Mouse (Mus musculus) CD4-positive helper T cell, adult 2 months (primary cell): Measurements from ENCODE around the gene Hpse2.
"Not testable (repeated sequence)": the region's sequence is repeated elsewhere in the genome, so short reads cannot be mapped to it uniquely, and the experiment has no call there.

ENCODE experiments used
- DNase-seq: peaks from one replicate; pipeline ENCODE4 v3.0.0-alpha.2; 2012; ENCODE audit warnings: low read depth, missing footprints, low spot score

Hpse2 gene

DNA sequence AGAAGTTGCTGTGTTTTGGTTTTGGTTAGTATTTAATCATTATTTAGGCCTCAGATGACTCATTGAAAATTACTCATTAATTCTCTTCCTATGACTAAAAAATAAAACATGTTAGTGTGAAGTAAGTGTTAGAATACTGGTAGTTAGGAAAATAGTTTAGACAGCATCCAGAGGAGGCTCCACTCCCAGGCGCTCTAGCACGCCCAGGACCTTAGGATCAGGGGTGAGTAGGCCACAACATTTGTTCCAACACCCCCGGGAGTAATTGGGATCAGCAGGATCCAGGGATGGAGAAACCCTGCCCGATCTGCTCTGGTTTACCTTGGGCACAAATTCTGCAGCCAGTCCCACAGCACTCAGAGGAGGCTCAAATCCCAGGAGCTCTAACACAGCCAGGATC is 532.5 kb downstream of the Hpse2 start:
- DNase-seq = no peak

DNA sequence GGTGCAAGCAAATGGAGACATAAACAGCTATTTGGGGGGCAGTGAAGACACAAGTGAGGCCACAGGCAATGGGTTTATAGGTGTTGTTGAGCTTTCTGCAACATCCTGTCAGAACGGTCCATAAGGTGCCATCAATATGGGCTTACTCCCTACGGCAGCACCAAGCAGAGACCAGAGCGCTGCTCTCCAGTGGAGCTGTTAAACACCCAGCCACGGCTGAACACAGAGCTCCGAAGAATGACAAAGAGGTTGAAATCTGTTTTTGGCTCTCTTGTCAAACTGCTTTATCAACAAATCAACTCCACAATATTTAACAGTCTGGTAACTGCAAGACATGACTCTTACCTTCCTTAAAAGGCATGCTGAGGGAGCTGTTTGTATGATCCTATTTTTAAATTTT is 537.7 kb downstream of the Hpse2 start:
- no peak for DNase-seq

DNA sequence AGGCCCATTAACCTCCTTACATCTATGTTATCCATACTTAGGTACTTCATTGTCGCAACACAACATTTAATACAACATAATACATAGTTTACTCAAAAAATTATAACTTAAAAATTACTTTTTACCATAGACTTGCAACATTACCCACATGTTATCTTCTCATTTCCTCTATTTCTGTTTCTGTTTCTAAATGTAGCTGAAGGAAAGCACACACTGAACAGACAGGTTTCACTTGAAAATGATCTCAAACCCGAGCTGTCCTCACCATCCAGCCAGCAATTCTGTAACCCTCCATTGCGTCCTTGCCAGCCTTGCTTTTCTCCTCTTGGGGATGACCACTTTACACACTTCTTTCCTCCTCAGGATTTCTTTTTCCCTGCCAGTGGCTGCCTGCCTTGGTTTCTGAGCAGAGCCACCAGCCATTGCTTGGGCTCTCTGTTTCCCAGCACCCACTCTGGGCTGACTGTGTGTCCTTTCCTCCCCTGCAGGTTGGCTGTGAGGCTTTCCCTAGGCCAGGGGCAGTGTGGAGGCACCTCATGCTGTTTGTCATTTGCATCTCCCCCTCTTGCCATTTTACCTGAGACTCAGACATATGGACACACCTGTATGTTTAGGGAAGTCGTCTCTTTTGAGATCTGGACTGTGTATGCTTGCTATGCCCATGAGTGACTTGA is 548.4 kb downstream of the Hpse2 start:
- DNase-seq = no peak

DNA sequence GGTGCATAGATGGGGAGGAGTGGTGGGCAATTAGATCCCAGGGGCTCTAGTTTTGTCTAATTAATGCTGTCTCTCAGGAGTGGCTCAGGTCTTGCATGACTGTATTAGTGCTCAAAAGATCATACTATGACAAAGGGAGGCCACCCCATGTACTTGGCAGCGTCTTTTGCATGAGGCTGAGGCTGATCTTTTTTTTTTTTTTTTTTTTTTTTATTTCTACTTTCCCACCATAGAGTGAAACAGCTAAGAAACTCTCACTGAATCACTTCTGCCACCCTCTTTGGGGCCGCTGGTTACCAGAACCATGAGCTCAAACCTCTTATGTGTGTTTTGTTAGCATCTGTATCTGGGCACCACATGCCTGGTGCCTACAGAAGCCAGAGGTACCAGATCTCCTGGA is 549.0 kb downstream of the Hpse2 start:
- no peak for DNase-seq

DNA sequence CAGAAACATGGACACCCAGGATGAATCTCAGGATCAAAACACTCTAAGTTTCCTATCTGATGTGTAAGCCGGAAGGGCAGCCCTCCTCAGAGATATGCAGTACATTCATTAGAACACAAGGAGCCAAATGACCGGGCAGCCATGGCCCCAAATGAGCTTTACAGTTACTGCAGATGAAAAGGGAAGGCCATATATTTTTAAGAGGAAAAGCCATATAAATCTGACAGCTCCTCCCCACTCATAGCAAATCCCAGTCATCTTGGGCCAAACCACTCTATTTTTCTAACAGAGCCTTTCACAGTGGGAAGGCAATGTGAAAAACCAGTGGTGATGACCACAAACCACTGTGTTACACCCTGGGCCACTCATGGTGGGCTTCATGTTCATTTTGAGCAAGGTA is 549.9 kb downstream of the Hpse2 start:
- no peak for DNase-seq

DNA sequence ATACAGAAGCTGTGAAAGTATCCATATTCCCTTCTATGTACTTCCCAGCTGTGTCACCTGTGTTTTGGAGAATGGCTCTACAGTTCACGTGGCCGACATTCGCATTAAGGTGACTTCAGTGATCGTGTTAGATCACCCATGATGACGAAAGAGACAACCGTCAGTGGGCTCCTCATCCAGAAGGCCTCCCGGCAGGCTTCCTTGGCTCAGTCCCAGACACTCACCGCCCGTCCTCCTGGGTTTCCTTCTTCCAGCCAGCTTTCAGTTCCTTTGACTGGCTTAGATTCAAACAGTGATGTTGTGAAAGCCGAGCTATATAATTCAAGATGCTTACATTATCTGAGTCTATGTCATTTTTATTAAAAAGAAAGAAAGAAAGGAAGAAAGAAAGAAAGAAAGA is 550.6 kb downstream of the Hpse2 start:
- DNase-seq = no peak

DNA sequence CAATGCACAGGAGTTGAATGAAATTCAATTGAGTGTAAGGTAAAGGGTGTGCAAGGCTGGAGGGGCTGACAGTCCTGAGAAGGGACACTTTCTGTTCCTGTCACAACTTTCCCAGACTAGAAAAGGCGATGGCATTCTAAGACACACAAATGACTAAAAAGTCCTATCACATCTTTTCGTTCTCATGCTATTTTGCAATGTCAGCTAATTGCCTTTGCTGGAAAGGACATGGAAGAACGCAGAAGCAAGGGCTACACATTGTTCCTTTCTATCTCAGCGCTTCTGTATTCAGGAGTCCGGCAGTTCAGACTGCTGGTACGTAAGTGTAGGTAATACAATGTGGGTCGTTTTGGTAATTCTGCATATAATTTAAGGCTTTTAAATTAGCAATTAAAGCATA is 555.0 kb downstream of the Hpse2 start:
- no peak for DNase-seq

DNA sequence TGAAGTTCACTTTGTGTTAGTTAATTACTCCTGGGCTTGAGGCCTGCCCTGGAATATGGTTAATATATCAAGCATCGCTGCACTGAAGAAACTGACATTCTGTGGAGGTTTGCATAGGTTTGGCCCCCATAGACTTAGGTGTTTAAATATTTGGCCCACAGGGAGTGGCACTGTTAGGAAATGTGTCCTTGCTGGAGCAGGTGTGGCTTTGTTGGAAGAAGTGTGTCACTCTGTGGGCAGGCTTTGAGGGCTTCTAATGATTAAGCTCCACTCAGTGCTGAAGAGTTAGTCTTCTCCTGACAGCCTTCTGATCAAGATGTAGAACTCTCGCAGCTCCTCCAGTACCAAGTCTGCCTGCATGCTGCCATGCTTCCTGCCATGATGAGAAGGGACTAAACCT is 555.9 kb downstream of the Hpse2 start:
- no peak for DNase-seq

DNA sequence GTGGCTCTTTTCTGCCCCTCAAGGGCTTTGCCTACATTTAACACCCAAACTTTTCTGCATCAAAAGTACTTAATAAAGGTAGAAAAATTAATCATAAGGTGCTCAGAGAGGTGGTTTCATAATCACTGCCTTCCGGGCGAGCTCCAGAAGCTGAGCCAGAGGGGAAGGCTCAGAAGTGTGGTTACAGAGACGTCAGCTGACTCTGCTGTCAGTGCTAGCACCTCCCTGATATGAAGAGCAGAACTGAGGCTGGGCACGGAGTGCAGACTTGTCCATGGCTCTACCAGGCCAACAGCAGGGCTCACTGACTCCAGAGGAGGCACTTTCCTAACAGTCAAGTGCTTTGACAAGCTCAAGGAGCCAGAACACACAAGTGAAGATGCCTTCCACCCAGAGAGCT is 559.0 kb downstream of the Hpse2 start:
- DNase-seq = no peak

DNA sequence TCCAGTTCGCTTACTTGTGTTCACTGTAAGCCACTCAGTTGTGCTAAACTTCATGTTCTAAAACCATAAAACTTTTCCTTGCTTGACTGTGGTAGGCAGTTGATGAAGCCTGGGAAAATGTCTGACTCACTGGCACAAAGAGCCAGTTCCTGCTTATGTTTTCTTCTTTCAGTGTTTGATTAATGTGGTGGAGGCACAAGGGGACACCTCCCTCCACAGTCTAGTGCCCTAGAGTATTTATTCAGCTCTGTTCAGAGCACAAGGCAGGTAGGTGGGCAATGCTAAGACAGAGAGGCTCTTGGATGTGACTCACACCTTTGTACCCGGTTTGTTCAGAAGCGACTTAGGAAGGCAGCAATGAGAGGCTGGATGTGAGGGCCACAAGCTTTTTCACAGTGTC is 560.3 kb downstream of the Hpse2 start:
- no peak for DNase-seq

DNA sequence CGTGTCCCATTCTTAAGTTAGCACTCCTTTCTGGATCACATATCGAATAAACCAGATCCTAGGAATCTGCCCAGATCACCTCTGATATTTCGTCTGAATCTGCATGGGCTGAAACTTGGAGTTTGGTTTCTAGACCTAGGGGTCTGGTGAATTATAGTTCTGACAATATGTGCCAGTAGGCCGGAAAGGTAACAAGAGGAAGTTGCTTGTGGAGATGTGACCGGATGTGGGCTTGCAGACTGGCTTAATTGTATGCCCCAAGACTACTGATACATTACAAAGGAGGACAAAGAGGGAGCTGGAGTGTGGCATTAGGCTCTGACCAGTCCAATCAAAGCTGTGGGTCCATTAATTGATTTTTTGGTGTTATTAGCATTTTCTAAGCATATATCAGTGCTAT is 568.0 kb downstream of the Hpse2 start:
- no peak for DNase-seq

DNA sequence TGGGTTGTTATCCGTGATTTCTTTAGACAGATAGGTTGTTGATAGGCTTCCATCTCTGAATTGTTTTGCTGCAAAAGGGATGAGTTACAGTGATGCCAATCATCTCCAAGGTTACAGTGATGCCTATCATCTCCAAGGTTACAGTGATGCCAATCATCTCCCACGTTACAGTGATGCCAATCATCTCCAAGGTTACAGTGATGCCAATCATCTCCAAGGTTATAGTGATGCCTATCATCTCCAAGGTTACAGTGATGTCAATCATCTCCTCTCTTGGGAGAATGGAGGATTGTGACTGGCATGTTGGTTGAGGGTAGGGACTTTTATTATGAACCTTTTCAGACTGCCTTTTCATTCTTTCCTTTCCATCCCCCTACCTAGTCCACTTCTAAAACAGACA is 570.4 kb downstream of the Hpse2 start:
- DNase-seq = no peak

DNA sequence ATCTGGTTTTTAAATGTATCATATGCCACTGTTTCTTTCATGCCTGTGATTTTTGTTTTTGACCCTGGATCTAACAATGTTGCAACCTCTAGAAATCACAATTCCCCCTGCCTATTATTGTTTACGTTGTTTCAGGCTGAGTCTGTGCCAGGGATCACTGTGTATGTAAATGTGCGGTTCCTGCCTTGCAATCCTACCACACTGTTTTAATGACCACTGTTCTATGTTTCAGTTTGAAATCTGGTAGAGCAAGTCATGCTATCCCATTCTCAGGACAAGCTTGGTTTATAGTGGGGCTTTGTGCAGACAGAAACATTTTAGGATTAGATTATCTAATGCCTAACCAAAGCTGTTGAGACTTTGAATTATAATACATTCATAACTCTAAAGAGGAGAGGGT is 571.9 kb downstream of the Hpse2 start:
- DNase-seq = no peak

DNA sequence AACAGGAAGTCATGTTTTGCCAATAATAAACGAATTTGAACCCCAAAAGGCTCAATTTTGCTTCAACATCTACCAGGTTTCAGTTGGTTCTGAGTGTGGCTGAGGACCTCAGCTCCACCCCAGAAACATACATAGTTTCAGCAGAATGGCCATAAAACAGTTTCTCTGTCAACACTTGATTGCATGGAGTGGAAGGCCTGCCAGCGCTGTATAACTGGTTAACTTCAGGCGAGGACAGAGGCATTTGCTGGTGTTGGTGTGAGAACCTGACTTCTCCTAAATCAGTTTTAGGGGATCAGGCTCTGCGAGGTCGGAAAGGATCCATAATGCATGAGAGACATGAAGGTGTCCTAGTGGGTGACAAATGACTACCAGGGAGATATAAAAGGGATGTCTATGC is 578.0 kb downstream of the Hpse2 start:
- no peak for DNase-seq

DNA sequence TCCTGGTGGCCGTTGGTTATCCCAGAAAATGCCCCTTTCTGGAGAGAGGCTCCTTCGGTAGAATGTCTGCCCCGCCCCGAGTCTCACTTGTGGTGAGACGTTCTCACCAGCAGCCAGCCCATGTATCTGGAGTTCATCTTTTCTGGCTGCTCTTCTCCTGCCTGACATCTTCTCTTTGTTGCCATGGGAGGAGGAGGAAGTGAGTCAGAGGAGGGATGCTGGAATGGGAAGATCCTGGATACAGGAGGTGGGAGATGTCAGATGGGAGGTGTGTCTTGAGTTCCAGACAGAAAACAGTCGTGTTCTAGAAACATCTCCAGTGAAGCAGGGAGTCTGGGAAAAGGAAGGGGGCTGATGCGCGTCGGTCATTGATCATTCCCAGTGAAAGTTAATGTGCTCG is 578.7 kb downstream of the Hpse2 start:
- no peak for DNase-seq

DNA sequence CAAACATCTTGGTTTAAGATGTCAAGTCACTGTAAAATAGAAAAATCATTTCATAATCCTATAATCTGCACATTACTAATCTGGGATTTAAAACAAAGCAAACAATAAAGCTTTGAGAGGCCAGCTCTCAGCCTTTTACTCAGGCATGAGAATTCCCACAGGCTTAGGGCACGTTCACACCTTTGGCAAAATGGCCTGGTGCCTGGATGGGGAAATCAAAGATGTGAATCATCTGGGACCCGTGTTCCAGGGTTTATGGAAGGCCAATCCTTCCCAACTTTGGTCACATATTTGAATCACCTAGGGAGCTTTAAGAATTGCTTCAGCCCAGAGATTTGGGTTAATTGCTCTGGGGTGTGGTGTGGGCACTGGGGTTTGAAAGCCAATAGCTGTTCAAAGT is 590.3 kb downstream of the Hpse2 start:
- DNase-seq = no peak

DNA sequence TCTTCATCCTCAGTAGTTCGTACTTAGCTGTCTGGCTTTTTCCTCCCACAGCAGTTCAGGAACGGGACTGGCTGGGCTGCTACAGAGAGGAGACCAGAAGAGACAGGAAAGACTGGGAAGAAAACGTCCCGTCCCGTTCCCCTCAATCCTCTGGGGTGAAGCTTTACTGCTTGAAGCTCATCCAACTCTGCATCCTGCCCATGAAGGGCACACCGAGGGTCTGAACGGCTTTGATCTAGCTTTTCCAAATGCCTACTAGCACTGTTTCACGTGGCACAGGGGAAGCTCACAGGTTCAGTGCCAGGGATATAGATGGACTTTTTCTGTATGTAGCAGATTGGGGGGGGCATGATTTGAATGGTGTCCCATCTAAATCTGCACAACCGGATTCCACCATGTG is 592.4 kb downstream of the Hpse2 start:
- no peak for DNase-seq

DNA sequence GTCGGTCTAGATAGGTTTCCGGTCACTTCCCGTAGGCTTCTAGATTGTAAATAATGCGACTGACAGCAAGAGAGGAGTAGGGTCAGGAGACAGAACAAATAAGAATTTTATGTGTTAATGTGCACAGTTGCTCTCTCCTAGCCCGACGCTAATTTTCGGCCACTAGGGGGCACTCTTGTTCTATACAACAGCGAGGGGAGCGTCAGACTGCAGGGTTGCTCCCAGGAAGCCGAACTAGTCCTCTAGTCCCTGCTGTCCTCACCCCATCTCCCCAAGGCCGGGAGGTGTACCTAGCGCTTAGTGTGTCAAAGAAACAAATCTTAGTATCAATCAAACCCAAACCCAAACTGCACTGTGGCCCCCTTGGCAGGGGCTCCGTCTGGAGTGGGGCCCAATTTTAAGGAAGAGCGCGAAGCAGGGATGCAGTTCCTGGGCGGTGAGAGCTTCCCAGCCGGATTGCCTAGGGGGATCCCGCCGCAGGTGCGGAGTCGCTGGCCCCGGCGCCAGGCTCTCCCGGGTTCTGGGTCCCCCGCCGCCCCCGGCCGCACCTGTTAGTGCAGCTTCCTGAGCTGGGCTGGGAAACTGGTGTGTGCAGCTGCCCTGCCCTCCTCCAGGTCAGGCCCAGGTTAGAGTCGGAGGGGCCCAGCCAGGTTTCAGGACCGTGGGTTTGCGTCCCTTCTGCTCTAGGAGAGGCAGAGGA is 593.1 kb downstream of the Hpse2 start:
- peak; percentile 74 for DNase-seq

DNA sequence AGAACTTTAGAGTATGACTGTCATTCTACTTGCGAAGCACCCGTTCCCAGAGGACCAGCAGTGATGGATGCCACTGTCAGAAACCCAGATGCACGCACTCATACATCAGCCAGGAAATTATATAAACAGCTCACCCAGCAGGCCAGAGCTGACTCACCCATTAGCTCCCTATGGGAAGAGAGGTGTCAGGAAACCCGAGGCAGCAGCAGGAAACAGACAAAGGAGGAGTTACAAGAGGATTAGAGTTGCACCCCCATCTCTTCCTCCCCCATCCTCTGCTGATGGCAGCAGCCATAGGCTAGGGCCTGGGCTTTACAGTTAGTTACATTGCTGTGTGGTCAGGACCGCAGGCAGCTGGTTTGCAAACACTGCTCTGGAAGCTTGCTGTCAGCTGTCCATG is 599.8 kb downstream of the Hpse2 start:
- DNase-seq = no peak

DNA sequence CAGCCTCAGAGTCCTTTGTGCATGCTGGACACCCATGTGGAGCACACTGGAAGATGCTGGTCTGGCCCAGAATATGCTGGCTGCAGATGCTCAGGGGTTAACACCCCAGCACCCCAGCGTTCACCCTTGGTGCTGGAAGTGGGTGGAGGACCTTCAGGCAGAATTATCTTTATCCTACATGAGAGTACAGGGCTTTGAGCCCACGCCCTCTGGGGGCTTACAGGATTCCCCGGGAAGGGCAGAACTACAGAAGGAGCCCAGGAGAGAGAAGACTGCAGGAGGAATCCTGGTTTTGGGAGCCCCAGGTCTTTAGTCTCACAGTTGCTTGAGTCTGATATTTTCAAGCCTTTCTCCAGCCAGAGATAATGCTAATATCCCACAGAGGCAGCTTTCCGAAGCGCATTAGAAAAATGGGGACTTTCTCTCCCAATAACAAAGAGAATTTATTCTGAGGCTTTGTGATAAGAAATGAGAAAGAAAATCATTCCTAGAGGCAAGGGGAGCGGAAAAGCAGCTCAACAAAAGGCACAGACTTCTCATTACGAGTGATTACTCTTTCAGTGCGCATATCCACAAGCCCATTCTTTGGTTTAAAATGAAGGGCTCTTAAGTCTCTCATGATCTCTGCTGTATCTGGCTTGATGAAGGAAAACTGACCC is 602.5 kb downstream of the Hpse2 start:
- DNase-seq = no peak

DNA sequence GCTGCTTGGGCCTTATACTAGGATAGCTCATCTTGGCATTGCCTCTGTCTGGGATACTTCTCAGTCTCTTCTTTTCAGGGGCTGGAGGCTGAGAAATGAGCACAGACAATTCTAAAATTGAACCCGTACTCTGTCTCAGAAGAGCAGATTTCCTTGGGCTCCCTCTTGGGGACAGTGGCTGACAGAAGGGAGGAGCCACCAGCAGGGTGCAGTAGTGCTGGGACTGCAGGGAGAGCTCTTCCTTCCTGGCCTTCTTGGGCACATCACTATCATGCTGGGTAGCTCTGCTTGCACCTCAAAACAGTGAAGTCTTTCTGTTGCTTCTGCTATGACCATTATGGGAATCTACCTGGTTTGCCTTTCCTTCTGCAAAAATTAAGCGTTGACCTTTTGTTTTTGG is 603.0 kb downstream of the Hpse2 start:
- no peak for DNase-seq

DNA sequence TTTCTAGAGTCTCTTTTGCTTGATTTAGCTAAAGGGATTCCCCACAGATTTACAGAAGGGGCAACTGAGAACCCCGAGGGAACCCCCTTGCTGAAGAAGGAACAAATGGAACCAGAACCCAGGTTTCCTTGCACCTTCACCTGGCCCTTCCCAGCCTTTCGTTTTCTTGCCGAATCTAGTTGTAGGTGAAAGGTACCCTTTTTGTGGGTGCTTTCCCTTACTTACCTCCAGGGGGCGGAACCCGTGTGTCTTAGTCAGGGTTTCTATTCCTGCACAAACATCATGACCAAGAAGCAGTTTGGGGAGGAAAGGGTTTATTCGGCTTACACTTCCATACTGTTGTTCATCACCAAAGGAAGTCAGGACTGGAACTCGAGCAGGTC is 608.0 kb downstream of the Hpse2 start:
- DNase-seq = not testable (repeated sequence)

DNA sequence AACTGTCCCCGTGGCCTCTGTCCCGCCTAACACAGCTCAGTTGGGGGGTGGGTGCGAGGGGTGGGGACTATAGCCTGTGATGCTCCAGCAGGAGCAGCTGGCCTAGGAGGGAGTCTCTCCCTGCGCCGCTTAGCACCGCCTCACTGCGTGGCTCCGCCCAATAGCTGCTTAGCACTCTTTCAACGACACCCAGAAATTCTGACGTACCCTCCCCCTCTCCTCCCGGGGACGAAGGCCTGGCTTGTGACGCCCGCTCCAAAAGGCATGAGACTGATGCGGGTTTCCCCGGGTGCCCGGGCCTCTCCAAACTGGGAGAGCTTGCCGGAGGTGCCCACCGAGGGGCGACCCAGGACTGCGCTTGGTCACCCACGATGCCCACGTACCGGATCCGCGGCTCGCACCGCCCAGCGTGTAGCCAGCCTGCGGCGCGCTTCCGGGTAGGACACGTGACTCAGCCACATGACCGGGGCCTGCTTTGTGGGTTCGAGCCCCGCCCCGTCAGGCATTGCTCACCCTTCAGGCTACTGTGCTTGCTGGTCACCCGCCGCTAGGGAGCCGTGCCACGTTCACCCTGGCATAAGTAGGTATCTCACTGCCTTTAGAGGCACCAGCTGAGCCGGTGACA is 608.5 kb downstream of the Hpse2 start, which contains the start of gene Hps1:
Hps1 (minus strand) TSS at position 448 of the 625 bp plus-strand sequence.
- peak; percentile 92 for DNase-seq
